Mouse (Mus musculus): ENCODE measurements at regions not wholly inside any gene's neighbourhood (a gene's known extent, or its start where the extent isn't known, plus 50 kb on each side); places are given as distances from the start of the nearest gene placed in this dataset.
A peak's percentile ranks its signal among the peaks of the same experiment; 100 is the strongest.

DNA sequence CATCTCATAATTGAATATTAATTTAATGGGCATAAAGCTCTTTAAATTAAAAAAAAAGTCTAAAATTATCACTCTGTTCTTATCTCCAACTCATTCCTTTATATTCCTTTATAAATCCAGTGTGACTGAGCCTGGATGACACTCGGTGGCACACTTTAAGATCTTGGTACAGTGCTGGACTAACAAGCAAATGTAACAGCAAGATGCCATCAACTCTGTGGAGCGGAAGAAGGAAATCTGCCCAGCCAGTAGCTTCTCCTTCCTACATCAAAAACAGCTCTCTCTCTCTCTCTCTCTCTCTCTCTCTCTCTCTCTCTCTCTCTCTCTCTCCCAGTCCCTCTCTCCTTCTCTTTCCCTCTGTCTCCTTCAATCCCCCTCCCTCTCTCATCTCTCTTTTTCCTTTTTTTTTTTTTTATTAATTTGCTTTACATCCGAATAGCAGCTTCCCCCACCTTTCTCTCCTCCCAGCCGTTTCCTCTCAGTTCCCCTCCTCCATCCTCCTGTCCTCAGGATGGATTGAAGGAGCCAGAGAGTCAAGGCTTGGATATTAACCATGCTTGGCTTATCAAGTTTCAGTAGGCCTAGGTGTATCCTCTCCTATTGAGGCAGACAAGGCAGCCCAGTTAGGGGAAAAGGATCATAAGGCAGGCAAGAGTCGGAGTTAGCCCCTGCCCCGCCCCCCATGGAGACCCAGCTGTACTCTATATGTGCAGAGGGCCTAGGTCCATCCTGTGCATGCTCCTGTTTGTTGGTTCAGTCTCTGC is 130.4 kb upstream of the Tmtc2 start:
- DNase-seq (ENCODE audit: low spot score in 2 of 2): no peak

DNA sequence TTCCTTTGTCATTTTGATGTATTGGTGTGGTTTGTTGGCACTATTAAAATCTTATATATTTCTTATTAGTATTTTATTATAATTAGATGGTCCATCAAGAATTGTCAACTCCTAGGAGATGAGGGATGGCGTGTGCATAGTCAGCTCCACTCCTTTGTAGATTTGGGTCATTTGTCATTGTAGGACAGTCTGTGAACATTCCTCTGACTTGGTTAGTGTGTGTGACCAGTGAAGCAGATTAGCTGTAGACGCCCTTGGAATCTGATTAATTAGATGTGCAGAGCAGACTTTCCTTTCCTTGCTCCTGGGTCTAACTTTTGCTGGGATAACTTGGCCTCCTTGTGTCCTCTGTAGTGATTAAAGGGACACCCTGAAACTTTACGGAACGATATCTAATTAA is 118.9 kb upstream of the Tmtc2 start:
- no peak for DNase-seq (ENCODE audit: low spot score in 2 of 2)

DNA sequence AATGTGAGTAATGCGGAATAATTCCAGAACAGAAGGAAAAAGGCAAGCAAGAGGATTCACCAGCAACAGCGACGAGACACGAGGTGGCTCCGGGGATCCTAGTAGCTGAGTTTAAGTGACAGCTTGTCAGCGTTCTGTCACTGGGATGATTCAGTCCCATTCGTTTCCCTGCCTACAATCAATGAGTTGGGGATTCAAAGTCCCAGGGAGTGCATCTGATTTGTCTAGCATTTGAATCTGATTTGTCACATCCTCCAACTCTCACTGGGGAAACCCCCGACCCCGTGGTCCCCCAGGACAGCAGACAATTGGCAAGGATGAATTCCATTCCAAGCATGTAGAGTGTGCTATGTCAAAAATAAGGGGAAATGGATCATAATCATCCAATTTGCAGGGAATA is 115.1 kb upstream of the Tmtc2 start:
- no peak for DNase-seq (ENCODE audit: low spot score in 2 of 2)

DNA sequence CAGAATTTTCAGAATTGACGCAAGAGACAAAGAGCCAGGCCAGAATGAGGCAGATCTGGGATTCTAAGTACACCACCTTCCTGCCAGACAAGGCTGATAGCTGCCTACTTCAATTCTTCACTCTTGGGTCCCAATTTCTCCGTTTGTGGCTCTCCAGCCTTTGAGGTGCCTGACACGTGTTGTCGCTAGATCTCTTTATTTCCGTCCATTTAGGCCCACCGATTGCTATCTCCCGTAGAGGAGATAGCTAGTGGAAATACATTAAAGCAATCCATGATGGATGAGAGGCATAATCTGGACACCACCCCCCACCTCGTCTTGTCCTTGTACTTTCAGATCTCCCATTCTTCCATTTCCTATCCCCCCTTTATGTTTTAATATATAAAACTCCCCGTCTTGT is 114.6 kb upstream of the Tmtc2 start:
- DNase-seq (ENCODE audit: low spot score in 2 of 2): no peak

DNA sequence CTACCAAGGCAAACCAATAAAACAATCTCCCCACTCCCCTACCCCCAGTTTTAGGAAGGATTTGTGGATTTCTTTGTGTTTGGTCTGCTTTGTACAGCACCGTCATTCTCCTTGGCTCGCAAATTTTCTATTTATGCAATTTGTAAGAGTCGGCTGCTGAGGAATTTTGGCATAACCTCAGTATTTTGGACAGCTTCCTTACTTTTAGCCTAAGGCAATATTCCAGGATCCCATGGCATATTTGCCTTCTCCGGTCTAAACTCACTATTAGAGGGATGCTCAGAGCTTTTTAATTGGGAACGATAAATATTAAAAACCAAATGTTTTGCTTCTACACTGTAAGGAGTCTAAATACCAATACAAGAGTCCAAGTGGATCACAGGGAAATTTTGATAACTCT is 112.6 kb upstream of the Tmtc2 start:
- DNase-seq (ENCODE audit: low spot score in 2 of 2): no peak

DNA sequence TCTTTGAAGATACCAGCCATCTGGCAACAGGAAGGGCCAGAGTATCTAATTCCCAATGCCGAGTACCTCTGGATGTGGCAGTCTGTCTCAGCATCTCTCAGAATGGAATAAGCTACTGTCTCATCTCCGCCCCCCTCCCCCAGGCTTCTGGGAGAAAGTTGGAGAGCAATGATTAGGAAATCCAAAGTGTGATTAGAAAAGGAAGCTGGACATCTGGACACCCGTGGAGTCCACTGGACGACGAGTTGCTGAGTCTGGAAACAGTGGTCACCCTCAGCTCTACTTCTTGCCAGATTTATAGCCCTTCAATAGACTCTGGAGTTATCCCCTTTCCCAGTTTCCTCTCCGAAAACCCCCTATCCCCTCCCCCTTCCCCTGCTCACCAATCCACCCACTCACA is 105.3 kb upstream of the Tmtc2 start:
- no peak for DNase-seq (ENCODE audit: low spot score in 2 of 2)

DNA sequence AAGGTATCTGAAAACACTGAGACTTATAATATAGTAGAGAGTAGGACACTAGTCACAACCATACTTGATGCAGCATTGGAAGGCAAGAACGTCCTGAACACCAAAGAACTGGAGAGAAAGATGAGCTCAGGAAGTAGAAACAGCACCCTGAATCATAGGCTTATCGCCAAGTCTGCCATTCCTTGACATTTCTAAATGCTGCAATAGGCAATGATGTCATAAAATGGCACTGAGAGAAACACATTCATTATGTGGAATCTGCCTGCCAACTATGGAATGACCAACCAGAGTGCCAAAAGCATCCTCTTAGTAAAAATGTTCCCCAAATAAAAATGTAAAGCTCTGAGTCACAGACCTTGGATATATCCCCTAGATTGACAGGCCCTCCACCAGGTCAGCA is 92.7 kb upstream of the Tmtc2 start:
- no peak for DNase-seq (ENCODE audit: low spot score in 2 of 2)

DNA sequence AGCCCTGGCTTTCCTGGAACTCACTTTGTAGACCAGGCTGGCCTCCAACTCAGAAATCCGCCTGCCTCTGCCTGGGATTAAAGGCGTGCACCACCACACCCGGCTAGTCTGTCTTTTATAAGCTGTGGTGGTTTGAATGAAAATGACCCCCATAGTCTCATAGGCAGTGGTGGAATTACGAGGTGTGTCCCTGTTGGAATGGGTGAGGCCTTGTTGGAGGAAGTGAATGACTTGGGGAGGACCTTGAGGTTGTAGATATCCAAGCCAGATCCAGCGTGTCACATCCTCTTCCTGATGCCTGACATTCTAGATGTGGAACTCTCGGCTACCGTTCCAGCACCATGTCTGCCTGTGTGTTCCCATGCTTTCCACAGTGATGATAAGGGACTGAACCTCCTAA is 86.5 kb upstream of the Tmtc2 start:
- DNase-seq (ENCODE audit: low spot score in 2 of 2): no peak

DNA sequence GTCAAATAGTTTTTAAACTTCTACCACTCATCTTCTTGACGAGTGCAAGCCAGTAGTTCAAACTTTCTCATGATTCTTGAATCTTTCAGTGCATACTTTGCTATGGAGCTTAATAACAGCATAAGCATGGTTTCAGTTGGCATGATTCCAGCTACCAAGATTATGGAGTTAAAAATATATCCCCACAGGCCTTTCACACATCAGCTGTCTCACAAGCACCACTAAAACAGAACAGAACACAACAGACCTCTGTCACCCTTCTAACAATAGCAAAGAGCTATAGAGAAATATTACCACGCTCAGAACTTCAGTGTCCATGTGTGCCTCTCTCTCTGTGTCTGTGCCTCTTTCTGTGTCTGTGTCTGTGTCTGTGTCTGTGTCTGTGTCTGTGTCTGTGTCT is 82.5 kb upstream of the Tmtc2 start:
- no peak for DNase-seq (ENCODE audit: low spot score in 2 of 2)

DNA sequence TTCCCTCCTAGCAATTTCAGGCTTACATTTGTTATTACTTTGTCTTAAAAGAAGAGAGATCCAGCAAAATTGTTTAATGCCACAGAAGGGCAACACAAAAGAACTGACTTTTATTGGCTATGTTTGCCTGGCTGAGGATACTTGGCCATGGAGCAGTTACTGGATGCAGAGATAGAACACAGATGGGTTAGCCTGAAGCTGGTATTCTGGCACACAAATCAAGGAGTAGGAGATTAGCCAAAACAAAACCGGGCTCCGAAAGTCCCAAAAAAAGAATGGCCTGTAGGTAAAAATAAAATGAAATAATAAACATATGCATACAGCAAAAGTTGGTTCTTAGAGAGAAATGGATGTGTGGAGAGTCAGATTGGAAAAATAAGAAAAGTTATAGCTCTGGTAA is 78.2 kb upstream of the Tmtc2 start:
- DNase-seq (ENCODE audit: low spot score in 2 of 2): no peak

DNA sequence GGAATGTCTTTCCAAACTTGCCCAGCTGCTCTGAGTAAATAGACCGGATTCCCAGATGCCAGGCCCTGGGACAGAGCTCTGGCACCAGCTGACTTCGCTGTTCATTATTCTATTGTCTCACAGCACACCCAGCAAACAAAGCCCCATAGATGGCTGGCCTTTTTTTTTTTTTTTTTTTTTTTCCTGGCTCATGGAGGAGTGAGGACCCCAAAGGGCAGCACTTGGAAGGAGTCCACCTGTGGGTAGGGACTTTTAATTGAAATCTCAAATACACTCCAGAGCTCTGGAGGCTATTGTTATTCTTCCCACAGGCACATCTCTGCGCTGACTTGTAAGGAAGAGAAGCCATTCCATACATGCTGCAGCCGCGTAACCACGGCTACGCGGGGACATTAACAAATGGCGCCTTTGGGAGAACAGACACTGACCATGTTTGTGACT is 64.8 kb upstream of the Tmtc2 start:
- peak; percentile 5 to 9 for DNase-seq (ENCODE audit: low spot score in 2 of 2)

DNA sequence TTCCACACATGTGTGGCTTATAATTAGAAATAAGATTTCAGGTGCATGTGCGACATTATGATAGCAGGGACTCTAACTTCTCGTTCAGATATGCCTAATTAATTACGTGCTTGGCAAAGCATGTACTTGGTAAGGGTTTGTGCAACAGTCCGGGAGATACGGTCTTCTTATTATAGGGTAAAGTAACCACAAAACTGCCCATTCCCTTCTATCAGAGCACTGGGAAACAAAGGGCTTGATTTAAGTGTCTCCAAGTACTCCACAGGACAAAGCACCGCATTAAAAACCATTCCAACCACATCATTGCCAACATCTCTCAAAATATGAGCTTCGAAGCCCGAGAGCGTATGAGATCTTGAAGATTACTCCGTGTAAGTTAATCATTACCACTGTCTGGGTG is 64.2 kb upstream of the Tmtc2 start:
- no peak for DNase-seq (ENCODE audit: low spot score in 2 of 2)

DNA sequence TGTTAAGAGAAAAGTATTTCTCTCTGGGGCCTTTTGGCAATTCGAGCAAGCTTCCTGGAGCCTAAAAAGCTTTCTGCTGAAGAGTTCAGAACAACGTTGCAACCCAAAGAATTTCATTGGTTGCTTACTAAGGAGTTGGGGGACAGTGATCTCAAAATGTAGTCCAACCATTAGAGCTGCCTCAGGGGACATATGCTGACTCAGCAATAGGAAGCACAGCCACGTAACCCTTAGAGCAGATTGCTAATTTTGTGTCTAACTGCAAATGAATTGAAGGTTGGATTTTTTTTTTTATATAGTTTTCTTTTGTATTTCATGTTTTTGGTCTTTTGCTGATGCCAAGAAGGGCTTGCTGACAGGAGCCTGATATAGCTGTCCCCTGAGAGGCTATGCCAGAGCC is 52.6 kb upstream of the Tmtc2 start:
- DNase-seq (ENCODE audit: low spot score in 2 of 2): no peak

DNA sequence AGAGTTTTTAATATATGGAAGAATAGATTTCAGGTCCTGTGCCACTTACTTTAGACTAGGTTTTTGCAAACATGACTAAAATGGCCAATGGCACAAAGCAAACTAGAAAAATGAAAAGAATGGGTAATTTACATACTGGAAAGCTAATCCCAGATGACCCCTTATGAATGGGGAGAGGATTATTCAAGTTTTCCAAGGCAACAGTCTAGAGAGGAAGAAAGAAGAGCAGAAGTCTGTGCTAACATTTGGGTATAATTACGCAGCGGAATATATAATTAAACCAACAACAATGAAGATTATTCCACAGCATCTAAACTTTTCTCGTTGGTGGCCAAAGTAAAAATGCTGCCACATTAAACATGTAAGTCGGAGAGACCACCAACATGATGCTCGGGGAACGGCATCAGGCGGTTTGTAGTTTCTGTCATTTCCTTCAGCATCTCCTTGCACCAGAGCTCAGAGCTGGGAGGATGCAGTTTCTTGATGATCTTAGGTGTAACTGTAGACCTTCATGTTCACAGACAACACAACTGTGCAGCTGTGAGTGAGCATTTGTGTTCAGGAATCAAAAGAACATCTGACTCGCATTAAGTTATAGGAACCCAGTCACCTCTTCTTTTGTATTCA is 51.2 kb upstream of the Tmtc2 start:
- DNase-seq (ENCODE audit: low spot score in 2 of 2): no peak
